Mouse (Mus musculus): ENCODE measurements around the gene F930015N05Rik. TPM values are rescaled to one million over a fixed set of nuclear protein-coding genes. Genes with fewer than 3 reads are reported as not detected.

The F930015N05Rik gene
- total RNA-seq, 2 experiments from 2014 or later = not detected

Other genes starting within 250 kb of the F930015N05Rik start
- gene Hs3st3a1, start 1.3 kb downstream of the F930015N05Rik start, total RNA-seq (2021) = under 1 TPM; 0.55 to 0.84 TPM

All from adrenal gland, postnatal 10 days (tissue).